Mouse (Mus musculus) cerebellum, adult 2 months (tissue): ENCODE results near the gene Gng13. TPM values are rescaled to one million over a fixed set of nuclear protein-coding genes. Genes with fewer than 3 reads are reported as not detected.

Experiments
- DNase-seq, 2 experiments: peaks; one replicate each; pipeline ENCODE4 v3.0.0; 2021
- H3K27ac ChIP-seq: fragments of 200-500 bp; 2 replicates; pipeline ENCODE4 v1.5.1; 2012; ENCODE audit warnings: low read length, control low read depth, inconsistent platforms; ENCODE audit not compliant: insufficient read depth
- H3K27me3 ChIP-seq: fragments of 200-500 bp; 2 replicates; pipeline ENCODE4 v1.6.1; 2012; ENCODE audit warnings: inconsistent platforms, mild to moderate bottlenecking, low read length, moderate library complexity; ENCODE audit not compliant: control insufficient read depth, insufficient read depth
- H3K4me1 ChIP-seq: fragments of 200-500 bp; 2 replicates; pipeline ENCODE4 v1.6.1; 2011; ENCODE audit warnings: low read length; ENCODE audit not compliant: control insufficient read depth, insufficient read depth
- H3K4me3 ChIP-seq: fragments of 200-500 bp; replicated peaks from 2 replicates; pipeline ENCODE3; 2011; ENCODE audit warnings: mild to moderate bottlenecking, low read depth, low read length, control low read depth; ENCODE audit not compliant: insufficient read depth
- CTCF ChIP-seq: fragments of 200-500 bp; IDR thresholded peaks from 2 replicates; pipeline ENCODE4 v1.5.1; 2011; ENCODE audit warnings: low read depth, mild to moderate bottlenecking, control low read depth, low read length, moderate library complexity, borderline replicate concordance; ENCODE audit not compliant: insufficient read depth
- POLR2A ChIP-seq: fragments of 200-500 bp; IDR thresholded peaks from 2 replicates; pipeline ENCODE4 v1.6.1; 2011; ENCODE audit warnings: low read length, control low read depth, borderline replicate concordance; ENCODE audit not compliant: insufficient read depth
- WGBS: fragments of 180-500 bp; shearing (Covaris S2); methylation state at CpG from one replicate; pipeline ENCODE4 v1.1.7; 2018; 5-methylcytosine and 5-hydroxymethylcytosine counted together
- polyA plus RNA-seq: library from polyadenylated mRNA; depleted of rRNA; stranded (reverse); fragments of >200 nt; gene quantifications from 2 replicates; pipeline ENCODE4 v1.2.3, GENCODE M21; 2012; rRNA removed

The Gng13 gene
- 489 and 519 TPM in 2 replicates for polyA plus RNA-seq

- H3K27me3 ChIP-seq: no peaks in the 10 kb centered on the region; the same call in 1 of the 2 replicates
- no peak for DNase-seq
- H3K4me1 ChIP-seq: no peaks in the 10 kb centered on the region
- no peak within 1 kb of the TSS for H3K4me3 ChIP-seq
- WGBS: 1% methylated on average over 45 of the region's 45 CpGs
- no peak within 1 kb of the TSS for H3K27ac ChIP-seq
- TF ChIP-seq POLR2A: no peak
- no peak for TF ChIP-seq CTCF
These were observed at the start of gene Gng13 for GRCm38 (mm10) chr17:25716711-25717637. Gene Gng13, plus strand, starts transcription at chr17:25717171.

GRCm38 (mm10) chr17:25668481-25669055, 48.4 kb upstream of the Gng13 start:
- Histone ChIP-seq H3K4me1 (no peaks in the 10 kb centered on the region), H3K4me3 (no peak overlapping the region), H3K27ac (no peak overlapping the region), H3K27me3 (no peaks in the 10 kb centered on the region)
- no peak for DNase-seq
- TF ChIP-seq POLR2A: no peak
- no peak for TF ChIP-seq CTCF
- 51% methylated on average over 7 of the region's 7 CpGs for WGBS

- Histone ChIP-seq H3K4me1 (no peaks in the 10 kb centered on the region), H3K4me3 (no peak overlapping the region), H3K27ac (no peak overlapping the region), H3K27me3 (no peaks in the 10 kb centered on the region)
- peak in 1 of 2 experiments; percentile 21 for DNase-seq
- TF ChIP-seq CTCF (no peak), POLR2A (no peak)
These were observed 44.0 kb upstream of the Gng13 start for GRCm38 (mm10) chr17:25672982-25673381.

GRCm38 (mm10) chr17:25677969-25678368, 39.0 kb upstream of the Gng13 start:
- TF ChIP-seq CTCF (no peak), POLR2A (no peak)
- no peak overlapping the region for H3K27ac ChIP-seq

GRCm38 (mm10) chr17:25679818-25680217, 37.2 kb upstream of the Gng13 start:
- Histone ChIP-seq H3K4me3 (no peak overlapping the region), H3K27me3 (no peaks in the 10 kb centered on the region), H3K4me1 (no peaks in the 10 kb centered on the region), H3K27ac (no peak overlapping the region)
- no peak for TF ChIP-seq POLR2A
- no peak for TF ChIP-seq CTCF
- DNase-seq: no peak
- 10% methylated on average over 5 of the region's 5 CpGs for WGBS

More at GRCm38 (mm10) chr17:25677969-25678368, 39.0 kb upstream of the Gng13 start:
- WGBS: 59% methylated on average over 6 of the region's 6 CpGs
- no peak overlapping the region for H3K4me3 ChIP-seq
- no peak for DNase-seq
- no peaks in the 10 kb centered on the region for H3K4me1 ChIP-seq
- no peaks in the 10 kb centered on the region for H3K27me3 ChIP-seq

GRCm38 (mm10) chr17:25681636-25682035, 35.3 kb upstream of the Gng13 start:
- no peak overlapping the region for H3K4me3 ChIP-seq
- no peaks in the 10 kb centered on the region for H3K27me3 ChIP-seq
- no peaks in the 10 kb centered on the region for H3K4me1 ChIP-seq
- no peak overlapping the region for H3K27ac ChIP-seq
- TF ChIP-seq POLR2A (no peak), CTCF (no peak)
- no peak for DNase-seq
- WGBS: 51% methylated on average over 4 of the region's 4 CpGs

GRCm38 (mm10) chr17:25686323-25686722, 30.6 kb upstream of the Gng13 start:
- TF ChIP-seq POLR2A: no peak
- TF ChIP-seq CTCF: no peak
- H3K4me3 ChIP-seq: no peak overlapping the region
- H3K27me3 ChIP-seq: no peaks in the 10 kb centered on the region
- H3K27ac ChIP-seq: no peak overlapping the region
- no peak for DNase-seq
- no peaks in the 10 kb centered on the region for H3K4me1 ChIP-seq
- 34% methylated on average over 7 of the region's 7 CpGs for WGBS
